Mouse (Mus musculus): ENCODE measurements at regions not wholly inside any gene's neighbourhood (a gene's known extent, or its start where the extent isn't known, plus 50 kb on each side); places are given as distances from the start of the nearest gene placed in this dataset.
"Not testable (repeated sequence)": the region's sequence is repeated elsewhere in the genome, so short reads cannot be mapped to it uniquely, and the experiment has no call there.

GRCm38 (mm10) chr13:32454419-32455146 lies 116.0 kb upstream of the Gmds start:
- DNase-seq (ENCODE audit: low spot score in 2 of 2): no peak

GRCm38 (mm10) chr13:32449710-32450417 lies 111.3 kb upstream of the Gmds start:
- DNase-seq (ENCODE audit: low spot score in 2 of 2): peak in 1 of 2 experiments; percentile 36

- DNase-seq (ENCODE audit: low spot score in 2 of 2): no peak
Measured at GRCm38 (mm10) chr13:32444531-32444930, 106.0 kb upstream of the Gmds start.

- no peak for DNase-seq (ENCODE audit: low spot score in 2 of 2)
Measured at GRCm38 (mm10) chr13:32442025-32442424, 103.5 kb upstream of the Gmds start.

- no peak for DNase-seq (ENCODE audit: low spot score in 2 of 2)
Measured at GRCm38 (mm10) chr13:32435136-32435535, 96.6 kb upstream of the Gmds start.

GRCm38 (mm10) chr13:32428482-32428881 lies 89.9 kb upstream of the Gmds start:
- no peak for DNase-seq (ENCODE audit: low spot score in 2 of 2)

GRCm38 (mm10) chr13:32426906-32427305 lies 88.4 kb upstream of the Gmds start:
- no peak for DNase-seq (ENCODE audit: low spot score in 2 of 2)

- DNase-seq (ENCODE audit: low spot score in 2 of 2): peak; percentile 49 to 55
Measured at GRCm38 (mm10) chr13:32426199-32426598, 87.7 kb upstream of the Gmds start.

- not testable (repeated sequence) for DNase-seq (ENCODE audit: low spot score in 2 of 2)
Measured at GRCm38 (mm10) chr13:32424543-32424942, 86.0 kb upstream of the Gmds start.

- no peak for DNase-seq (ENCODE audit: low spot score in 2 of 2)
Measured at GRCm38 (mm10) chr13:32422485-32422884, 83.9 kb upstream of the Gmds start.

- no peak for DNase-seq (ENCODE audit: low spot score in 2 of 2)
Measured at GRCm38 (mm10) chr13:32419326-32419725, 80.8 kb upstream of the Gmds start.

GRCm38 (mm10) chr13:32418655-32419054 lies 80.1 kb upstream of the Gmds start:
- DNase-seq (ENCODE audit: low spot score in 2 of 2): no peak

- no peak for DNase-seq (ENCODE audit: low spot score in 2 of 2)
Measured at GRCm38 (mm10) chr13:32417907-32418306, 79.4 kb upstream of the Gmds start.

- peak; percentile 69 to 81 for DNase-seq (ENCODE audit: low spot score in 2 of 2)
Measured at GRCm38 (mm10) chr13:32411287-32411935, 72.9 kb upstream of the Gmds start.

- no peak for DNase-seq (ENCODE audit: low spot score in 2 of 2)
Measured at GRCm38 (mm10) chr13:32410065-32410464, 71.5 kb upstream of the Gmds start.

- no peak for DNase-seq (ENCODE audit: low spot score in 2 of 2)
Measured at GRCm38 (mm10) chr13:32398616-32399015, 60.1 kb upstream of the Gmds start.

Measured in right cerebral cortex, postnatal 10 days (tissue).